Comparison of ENCODE assay signal across 22 mouse cellular contexts in the genomic region with DNA sequence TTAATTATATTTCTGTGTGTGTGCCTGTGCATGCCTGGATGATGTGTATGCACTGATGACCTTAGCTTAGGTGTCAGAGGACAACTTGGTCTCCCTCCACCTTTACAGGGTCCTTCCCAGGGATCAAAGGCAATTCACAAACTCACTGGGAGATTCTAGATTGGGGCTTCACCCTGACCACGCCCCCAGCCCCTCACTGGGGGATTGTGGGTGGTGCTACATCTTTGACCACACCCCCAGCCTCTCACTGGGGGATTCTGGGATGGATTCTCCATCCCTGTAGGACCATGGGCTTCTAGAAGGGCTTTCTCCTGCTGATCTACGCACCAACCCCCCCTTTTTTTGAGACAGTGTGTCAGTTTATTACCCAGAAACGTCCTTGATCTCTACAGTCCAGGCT.
A peak's percentile ranks its signal among the peaks of the same experiment; 100 is the strongest.
DNase-seq lines count a peak whose midpoint lies in the region; TF ChIP-seq lines count a peak whose summit lies in the region.
"Had no signal": no experiment of that assay in that cellular context is flagged by ENCODE, and none has a peak within 500 bp of the region (broad histone marks: within the 10 kb centered on the region; RNA-seq: fewer than 3 reads in every experiment).

No protein-coding gene starts in this region.

- DNase-seq in cerebellum, adult 9-10 months = peak; percentile 37
- no peak for DNase-seq in cerebellum, adult 11 months
- peak; percentile 75 for DNase-seq in ES-CJ7 (ENCODE audit: low read depth, low spot score)
- peak; percentile 80 for DNase-seq in ZHBTc4 (ENCODE audit: low read depth, low spot score)
- no peak for DNase-seq in right cerebral cortex, postnatal 4 days
- DNase-seq: adrenal gland, postnatal 10 days; adrenal gland, postnatal 36 days; cerebellum, postnatal 25 days; embryo, embryonic 11 days; gastrocnemius, postnatal 25 days; heart, adult 2 months; heart, postnatal 14 days; heart, postnatal 4 days; kidney, adult 18-20 months had no signal

- H3K36me3 ChIP-seq in E14TG2a.4 (ENCODE audit: insufficient read depth, low read length) = no peaks in the 10 kb centered on the region
- H3K36me3 ChIP-seq: embryonic facial prominence, embryonic 10.5 days; embryonic facial prominence, embryonic 13.5 days; forebrain, embryonic 12.5 days; forebrain, embryonic 15.5 days; heart, embryonic 10.5 days; heart, embryonic 13.5 days had no signal

- peak overlapping the region; percentile 20; the same call in 1 of the 2 replicates for H3K4me3 ChIP-seq in E14TG2a.4 (replicated peaks; ENCODE audit: low read length)
- H3K4me3 ChIP-seq: embryonic facial prominence, embryonic 10.5 days; embryonic facial prominence, embryonic 13.5 days; erythroblast, embryonic 14.5 days; forebrain, embryonic 12.5 days; forebrain, embryonic 15.5 days; heart, adult 2 months; heart, embryonic 10.5 days; heart, embryonic 13.5 days had no signal

- H3K27me3 ChIP-seq in E14TG2a.4 (ENCODE audit: insufficient read depth, low read length) = peaks cover 11% of the 10 kb centered on the region
- H3K27me3 ChIP-seq: heart, embryonic 13.5 days had no signal

- H3K9me3 ChIP-seq in E14TG2a.4 (ENCODE audit: low read length) = no peaks in the 10 kb centered on the region
- H3K9me3 ChIP-seq: embryonic facial prominence, embryonic 10.5 days; embryonic facial prominence, embryonic 13.5 days; forebrain, embryonic 12.5 days; forebrain, embryonic 15.5 days; heart, embryonic 10.5 days had no signal

- peaks cover 80% of the 10 kb centered on the region for H3K4me1 ChIP-seq in E14TG2a.4 (replicated peaks; ENCODE audit: low read depth, low read length)

- no peak for TF ChIP-seq CTCF in E14TG2a.4 (conservative IDR thresholded peaks at IDR 0.05; ENCODE audit: low read length)

Comparison
In these comparisons a context has a peak if more than half of its experiments do, and no peak if none do; other contexts are left out.
1. DNase-seq: peak in cerebellum, adult 9-10 months (single experiment), ES-CJ7 (single experiment) and ZHBTc4 (single experiment); none in cerebellum, adult 11 months (single experiment) and right cerebral cortex, postnatal 4 days (single experiment).